Mouse (Mus musculus) adipocyte (in vitro differentiated cells): ENCODE measurements around the gene Slfn1.
"Not testable (repeated sequence)": the region's sequence is repeated elsewhere in the genome, so short reads cannot be mapped to it uniquely, and the experiment has no call there.

Experiments used
- DNase-seq: peaks from one replicate; pipeline ENCODE4 v3.0.0-alpha.2; 2016; ENCODE audit warnings: low spot score

Gene Slfn1

DNA sequence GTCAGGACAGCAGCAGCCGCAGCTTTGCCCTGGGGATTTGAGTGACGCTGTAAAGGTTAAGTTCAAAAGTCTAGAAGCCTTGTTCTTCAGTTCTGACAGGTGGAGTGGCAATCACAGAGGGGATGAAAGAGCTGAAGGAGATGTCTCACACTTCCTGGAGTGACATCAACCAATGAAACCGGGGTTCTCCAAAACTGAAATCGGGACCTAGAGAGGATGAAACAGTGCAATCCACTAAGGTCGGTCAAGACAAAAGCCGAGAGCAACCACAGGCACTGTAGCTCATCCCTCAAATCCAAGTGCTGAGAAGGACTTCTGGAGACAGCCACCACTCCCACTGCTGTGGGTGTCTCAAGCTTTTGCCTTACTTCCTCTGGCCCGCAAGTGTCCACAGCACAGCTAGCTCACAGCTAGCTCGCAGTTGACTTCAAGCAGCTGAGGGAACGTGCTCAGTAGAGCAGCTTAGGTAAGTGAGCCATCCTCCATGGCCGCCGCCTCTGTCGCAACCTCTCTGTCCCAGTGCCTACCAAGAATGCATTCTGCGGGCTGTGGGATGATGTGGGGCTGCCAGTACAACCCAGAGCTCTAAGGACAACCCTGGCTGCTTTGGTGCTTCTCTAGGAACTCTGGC, at the start of gene Slfn1:
Gene Slfn1, plus strand, starts transcription at position 253 of the 631 bp plus-strand sequence.
- no peak for DNase-seq

DNA sequence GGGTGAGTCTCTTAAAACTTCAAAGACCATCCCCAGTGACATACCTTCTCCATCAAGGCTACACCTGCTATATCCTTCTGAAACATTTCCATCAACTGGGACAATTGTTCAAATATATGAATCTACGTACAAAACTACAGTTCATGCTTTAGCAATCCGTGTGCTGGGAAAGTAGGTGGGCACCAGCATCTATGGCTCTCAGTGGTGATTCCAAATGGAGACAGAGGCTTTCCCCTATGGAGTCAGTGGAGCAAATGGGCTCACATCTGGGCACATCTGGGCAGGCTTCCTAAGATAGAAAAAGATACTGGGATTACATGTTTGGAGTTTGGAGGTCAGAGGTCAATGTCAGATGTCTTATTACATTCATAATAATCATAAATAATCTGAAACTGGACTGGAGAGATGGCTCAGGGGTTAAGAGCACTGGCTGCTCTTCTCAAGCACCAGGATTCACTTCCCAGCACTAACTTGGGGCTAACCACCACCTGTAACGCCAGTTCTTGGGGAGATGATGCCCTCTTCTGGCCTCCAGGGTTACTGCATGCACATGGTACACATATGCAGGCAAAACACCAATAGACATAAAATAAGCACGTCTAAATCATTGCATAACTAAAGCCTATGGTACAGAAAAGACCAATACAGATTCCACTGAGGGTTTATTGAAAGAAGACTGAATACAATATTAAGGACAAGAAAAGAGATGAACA, 48.5 kb upstream of the Slfn1 start:
- DNase-seq = no peak

DNA sequence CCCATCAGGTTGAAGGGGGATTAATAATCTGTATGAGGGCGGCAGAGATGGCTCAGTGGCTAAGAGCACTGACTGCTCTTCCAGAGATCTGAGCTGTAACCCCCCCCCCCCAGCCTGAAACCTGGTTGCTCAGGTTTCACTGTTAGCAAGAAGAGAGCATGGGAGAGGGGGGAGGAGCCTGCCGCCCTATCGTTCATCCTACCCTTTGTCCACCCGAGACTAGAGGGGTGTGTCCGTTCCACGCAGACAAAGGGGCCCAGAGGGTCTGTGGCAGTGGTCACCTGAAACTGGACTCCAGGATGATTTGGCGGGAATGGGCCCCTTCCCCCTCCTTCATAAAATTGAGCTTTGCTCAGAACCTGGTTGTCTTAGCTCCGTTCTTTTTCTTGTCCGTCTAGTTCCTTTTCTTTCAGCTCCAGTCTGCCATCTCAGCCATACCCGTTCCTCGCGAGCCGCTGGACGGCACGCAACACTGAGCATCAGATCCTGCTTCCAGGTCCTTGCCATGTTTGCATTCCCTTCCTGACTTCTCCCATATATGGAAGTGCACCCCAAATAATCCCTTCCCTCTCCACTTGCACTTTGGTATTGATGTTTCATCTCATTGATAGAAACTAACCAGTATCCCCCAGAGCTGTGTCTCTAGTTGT, 46.2 kb upstream of the Slfn1 start:
- no peak for DNase-seq

DNA sequence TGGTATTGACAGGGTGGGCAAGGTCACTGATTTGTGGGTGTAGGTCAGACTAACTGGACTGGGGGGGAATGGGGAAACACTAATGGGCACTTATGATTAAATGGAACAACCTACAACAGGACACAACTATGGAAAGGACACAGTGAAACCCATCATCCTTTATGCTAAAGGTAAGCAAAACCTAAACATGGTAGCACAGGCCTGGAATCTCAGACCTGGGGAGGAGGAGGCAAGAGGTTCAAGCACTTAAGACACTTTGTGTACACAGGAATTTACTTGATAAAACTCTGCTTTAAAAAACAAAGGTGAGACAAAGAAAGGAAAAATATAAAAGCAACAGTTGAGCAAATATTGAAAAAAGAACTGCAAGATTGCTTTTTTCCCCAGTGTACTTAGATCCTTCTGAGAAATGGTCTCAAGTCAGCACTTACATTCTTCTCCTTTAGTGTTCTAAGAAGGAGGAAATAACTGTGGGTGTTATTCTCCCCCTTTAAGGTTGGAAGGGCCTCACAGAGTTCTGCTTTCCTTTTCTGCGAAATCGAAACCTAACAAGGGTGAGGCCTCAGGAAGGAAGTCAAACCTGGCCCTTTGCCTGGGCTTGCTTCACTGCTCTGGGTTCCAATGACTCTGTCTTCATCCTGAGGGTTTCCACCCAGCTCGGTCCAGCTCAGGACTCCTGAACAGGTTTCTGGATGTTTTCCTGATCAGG, 38.8 kb upstream of the Slfn1 start:
- peak; percentile 21 for DNase-seq

DNA sequence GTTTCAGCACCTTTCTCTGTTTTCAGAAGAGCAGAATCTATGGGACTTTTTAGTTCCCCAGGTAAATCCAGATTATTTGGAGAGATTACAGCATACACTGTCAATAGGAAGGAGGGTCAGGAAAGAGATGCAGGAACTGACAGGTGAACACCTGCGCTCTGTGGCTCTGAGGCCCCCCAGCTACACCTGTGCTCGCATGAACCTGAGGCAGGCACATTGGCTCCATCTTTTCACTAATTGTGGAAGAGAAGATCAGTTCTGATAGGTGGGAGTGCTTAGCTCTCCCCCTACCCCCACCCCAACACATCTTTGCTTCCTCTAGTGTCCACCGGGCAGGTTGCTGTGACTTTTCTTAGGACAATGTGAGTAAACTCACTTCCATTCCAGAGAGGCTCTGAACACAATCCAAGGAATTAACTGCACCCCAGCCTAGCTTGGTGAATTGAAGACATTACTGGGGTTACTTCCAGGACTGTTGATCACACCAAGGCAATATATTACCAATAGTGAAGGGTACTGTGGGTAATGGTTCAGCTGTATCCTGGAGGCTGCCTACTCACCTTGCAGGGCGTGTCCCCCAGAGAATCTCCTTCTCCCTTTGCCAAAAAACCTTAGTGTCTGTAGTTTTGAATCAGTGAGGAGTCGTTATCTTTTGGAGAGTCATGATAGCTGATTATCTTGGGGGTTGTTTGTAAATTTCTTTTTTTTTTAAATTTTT, 38.1 kb upstream of the Slfn1 start:
- no peak for DNase-seq

DNA sequence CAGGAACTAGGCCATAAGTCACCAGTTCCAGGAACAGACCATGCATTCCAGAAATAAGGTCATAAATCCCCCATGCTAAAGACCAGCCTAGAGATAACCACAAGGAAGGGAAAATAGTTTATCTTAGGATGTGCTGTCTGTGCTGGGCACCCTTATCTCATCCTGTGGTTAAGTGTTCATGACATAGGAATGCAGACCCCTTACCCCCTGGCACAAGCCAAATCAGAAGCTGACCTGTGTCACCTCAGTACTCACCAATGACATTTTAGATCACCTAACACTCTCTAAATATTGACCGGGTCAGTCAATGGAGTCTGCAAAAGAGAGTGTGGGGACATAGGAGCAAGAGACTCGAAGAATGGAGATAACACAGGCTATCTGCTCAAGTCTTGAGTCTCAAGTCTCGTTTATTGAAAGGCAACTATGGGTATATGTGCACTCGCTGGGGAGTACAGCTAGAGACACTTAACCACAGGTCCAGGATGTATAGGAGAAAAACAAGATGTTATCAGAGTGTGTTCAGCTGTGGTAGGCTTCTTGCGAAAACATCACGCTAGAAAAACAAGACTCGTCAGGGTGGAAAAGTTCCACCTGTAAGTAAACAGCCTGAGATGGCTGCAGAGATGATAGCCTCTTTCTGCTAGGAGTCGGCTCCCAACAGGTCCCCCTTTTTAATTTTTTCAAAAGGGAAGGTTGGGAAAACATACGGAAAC, 37.0 kb upstream of the Slfn1 start:
- DNase-seq = no peak

DNA sequence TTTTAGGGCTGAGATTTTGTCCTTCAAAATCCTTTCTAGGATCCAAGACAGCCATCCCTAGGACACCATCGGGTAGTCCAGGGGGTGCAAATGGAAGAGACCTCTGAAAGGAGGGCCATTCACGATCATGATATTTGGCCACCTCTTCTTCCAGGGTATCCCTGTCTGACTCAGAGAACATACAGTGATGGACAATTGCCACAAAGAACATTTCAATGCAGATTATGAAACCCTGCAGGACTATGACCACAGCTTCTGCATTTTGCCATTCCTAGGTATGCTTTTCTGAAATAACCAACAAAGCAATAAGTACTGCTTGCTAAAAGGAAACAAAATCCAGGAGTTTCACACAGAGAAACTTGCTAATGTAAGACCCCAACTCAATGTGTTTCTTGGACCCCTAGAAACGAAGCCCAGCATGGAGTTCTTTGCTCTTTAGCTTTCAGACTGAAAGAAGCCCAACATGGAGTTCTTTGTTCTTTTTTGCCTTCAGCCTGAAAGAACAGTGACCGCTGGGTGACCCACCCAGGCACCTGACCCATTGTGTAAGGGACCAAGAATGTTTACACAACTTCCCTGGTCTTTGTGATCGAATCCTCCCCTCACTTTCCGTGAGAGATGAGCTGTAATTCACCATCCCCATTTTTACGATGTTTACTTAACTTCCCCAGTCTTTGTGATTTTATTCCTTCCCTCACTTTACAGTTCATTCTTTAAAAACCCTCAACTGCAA, 33.7 kb upstream of the Slfn1 start:
- no peak for DNase-seq

DNA sequence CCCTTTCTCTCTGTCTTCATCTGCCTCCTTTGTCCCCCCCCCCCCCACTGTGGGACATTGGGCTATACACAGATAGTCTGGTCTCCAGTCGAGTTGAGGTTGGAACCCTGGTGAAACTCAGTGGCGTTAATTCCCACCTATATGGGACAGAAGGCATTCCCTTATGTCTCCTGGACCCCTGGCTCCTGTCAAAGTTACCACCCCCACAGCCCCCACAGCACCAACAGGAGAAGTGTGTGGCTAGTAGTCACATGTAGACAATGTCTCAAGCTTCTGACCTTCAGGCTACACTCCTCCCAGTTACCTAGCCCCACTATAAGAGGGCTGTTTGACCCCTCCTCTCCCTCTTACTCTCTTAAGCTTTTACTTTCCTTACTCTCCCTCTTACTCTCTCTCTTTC, 32.5 kb upstream of the Slfn1 start:
- DNase-seq = no peak

DNA sequence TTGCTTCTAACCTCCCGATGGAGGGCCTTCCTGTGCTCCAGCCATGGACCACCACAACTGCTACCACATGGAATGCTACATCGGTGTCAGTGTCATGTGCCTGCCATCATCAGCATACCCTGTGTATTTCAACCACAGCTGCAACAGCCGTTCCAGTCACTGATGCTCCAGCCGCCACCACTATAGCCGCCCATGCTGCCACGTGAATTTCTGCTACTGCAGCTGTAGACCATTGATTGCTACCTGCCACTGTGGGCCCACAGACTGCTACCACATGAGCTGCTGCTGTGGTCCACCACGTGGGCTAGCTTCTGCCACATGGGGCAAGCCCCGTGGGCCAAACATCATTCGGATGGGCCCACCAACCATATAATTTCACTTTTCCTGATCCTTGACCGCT, 31.9 kb upstream of the Slfn1 start:
- DNase-seq = no peak

DNA sequence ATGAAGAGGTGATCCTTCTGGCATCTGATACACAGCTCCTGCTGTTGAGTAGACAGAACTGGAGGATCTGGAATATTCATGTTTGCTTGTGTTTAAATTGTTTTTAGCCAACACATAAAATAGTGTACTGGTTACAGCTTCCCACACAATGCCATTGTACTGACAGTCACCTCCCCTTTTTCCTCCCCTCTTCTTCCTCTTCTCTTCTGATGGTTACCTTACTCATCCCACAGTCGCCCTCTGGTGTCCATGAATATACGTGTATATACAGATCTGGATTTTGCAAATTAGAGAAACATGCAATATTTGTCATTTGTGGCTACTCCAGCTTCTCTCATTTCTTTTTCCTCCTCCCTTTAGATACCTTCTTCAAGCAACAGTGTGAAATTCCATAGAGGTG, 1.5 kb upstream of the Slfn1 start:
- peak; percentile 9 for DNase-seq

DNA sequence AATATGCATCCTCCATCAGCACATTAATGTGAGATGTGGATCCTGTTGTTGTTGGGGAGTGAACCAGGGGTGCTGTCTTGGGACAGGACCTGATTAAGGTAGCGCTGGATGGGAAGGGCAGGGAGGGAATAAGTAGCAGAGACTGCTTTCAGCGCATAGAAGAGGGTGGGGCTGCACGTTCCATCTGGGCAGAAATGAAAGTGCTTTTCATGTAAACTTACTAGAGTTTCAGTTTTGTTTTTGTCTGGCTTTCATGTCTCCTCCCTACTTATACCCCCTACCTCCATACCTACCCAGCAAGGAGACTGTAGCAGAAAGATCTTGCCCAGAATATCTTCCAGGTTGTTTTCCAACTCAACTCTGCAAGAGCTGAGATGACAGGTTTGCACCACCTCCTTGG, 1.4 kb downstream of the Slfn1 start:
- DNase-seq = no peak

DNA sequence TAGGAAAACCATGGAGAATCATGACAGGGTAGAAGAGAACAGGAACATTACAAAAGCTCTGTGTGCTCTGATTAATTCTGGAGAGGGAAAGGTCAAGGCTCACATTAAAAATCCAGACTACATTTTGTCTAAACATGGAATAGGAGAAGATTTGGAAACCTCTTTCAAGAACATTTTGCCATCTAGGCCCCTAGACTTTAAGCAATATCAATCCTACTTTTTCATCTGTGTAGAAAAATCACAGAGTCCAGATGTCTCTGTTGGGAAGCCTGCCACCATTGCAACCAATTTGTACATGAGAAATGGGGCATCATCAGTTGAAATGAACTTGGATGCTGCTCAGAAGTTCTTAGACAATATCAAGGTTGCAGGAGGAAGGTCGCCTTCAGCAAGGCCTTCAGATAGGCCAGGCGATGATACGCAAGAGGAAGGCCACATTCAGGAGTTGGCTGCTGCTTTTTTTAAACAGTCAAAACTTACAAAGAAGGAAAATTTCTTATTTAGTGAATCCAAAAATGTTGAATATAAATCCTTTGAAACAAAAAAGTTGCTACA, 4.6 kb downstream of the Slfn1 start:
- DNase-seq = no peak

DNA sequence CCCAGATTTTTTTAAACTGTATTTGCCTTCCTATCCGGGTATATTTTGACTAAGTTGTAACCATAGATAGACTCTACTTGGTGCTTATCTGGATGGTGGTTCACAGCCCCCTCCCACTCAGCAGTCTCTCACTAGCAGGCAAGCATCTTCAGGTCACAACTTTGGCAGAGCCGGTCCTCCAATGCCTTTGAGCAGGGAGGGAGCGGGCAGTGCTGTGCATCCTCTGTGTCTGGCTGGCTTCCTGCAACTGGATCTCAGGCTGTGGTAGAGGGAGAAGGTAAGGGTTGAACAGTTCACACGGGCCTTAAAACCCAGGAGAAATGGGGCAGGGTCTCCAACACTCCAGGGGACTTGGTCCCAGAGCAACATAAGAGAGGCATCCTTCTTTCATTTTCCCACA, 6.5 kb downstream of the Slfn1 start:
- no peak for DNase-seq

DNA sequence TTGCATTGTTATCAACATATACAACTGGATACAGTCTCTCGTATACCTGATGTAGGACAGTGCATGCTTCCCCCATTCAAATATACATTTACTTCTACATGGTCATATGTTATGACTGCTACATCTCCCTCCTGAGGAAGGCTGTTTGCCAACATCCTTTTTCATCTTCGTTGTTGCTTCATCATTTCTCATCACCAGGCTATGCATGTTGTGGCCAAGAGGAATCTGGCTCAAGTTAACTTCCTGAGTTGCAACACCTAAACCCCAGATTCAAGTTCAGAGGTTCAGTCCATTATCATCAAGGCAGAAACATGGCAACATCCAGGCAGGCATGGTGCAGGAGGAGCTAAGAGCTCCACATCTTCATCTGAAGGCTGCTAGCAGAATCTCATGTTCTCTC, 8.3 kb downstream of the Slfn1 start:
- DNase-seq = no peak

DNA sequence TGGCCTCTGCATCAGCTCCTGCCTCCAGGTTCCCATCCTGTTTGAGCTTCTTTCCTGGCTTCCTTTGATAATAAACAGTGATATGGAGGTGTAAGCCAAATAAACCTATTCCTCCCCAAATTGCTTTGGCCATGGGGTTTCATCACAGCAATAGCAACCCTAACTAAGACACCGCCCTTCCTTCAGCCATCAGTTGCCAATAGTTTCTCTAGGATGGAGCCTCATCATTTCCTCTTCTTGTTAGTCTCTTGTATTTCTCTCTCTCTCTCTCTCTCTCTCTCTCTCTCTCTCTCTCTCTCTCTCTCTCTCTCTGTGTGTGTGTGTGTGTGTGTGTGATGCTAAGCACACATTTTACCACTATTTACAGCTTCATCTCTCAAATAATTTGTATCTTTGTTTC, 9.0 kb downstream of the Slfn1 start:
- DNase-seq = not testable (repeated sequence)

DNA sequence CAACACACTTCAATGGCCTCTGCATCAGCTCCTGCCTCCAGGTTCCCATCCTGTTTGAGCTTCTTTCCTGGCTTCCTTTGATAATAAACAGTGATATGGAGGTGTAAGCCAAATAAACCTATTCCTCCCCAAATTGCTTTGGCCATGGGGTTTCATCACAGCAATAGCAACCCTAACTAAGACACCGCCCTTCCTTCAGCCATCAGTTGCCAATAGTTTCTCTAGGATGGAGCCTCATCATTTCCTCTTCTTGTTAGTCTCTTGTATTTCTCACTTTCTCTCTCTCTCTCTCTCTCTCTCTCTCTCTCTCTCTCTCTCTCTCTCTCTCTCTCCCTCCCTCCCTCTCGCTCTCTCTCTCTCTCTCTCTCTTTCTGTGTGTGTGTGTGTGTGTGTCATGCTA, 20.6 kb downstream of the Slfn1 start:
- DNase-seq = not testable (repeated sequence)

DNA sequence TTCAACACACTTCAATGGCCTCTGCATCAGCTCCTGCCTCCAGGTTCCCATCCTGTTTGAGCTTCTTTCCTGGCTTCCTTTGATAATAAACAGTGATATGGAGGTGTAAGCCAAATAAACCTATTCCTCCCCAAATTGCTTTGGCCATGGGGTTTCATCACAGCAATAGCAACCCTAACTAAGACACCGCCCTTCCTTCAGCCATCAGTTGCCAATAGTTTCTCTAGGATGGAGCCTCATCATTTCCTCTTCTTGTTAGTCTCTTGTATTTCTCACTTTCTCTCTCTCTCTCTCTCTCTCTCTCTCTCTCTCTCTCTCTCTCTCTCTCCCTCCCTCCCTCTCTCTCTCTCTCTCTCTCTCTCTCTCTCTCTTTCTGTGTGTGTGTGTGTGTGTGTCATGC, 32.3 kb downstream of the Slfn1 start:
- DNase-seq = not testable (repeated sequence)
